Mouse (Mus musculus) liver, postnatal 0 days (tissue): ENCODE measurements around the gene Fmo4. TPM values are rescaled to one million over a fixed set of nuclear protein-coding genes. Genes with fewer than 3 reads are reported as not detected.
A peak's percentile ranks its signal among the peaks of the same experiment; 100 is the strongest.

ENCODE experiments used
- ATAC-seq: fragments of 200-750 bp; cut with Nextera tagmentation; 2 replicates; pipeline ENCODE4 v1.8.0; 2017; ENCODE audit warnings: mild to moderate bottlenecking, moderate library complexity
- DNase-seq: peaks from one replicate; pipeline ENCODE4 v3.0.0-alpha.2; 2016
- H3K27ac ChIP-seq: fragments of 300-500 bp; sonication (generic); 2 replicates; pipeline ENCODE4 v1.5.1; 2014; ENCODE audit warnings: antibody characterized with exemption, moderate library complexity, mild to moderate bottlenecking, low read depth
- H3K27me3 ChIP-seq: fragments of 300-500 bp; sonication (generic); 2 replicates; pipeline ENCODE4 v1.6.1; 2014; ENCODE audit warnings: low read length, control low read depth, mixed read lengths; ENCODE audit not compliant: insufficient read depth
- H3K36me3 ChIP-seq: fragments of 300-500 bp; sonication (generic); replicated peaks from 2 replicates; pipeline ENCODE4 v1.6.1; 2014; ENCODE audit warnings: mild to moderate bottlenecking, control low read depth, low read length, moderate library complexity, mixed read lengths; ENCODE audit not compliant: insufficient read depth
- H3K4me1 ChIP-seq: fragments of 300-500 bp; sonication (generic); 2 replicates; pipeline ENCODE4 v1.6.1; 2014; ENCODE audit warnings: antibody characterized with exemption, mild to moderate bottlenecking, control low read depth; ENCODE audit not compliant: insufficient read depth
- H3K4me2 ChIP-seq: fragments of 300-500 bp; sonication (generic); 2 replicates; pipeline ENCODE4 v1.6.1; 2014; ENCODE audit warnings: low read depth, mild to moderate bottlenecking, low read length, moderate library complexity, mixed read lengths
- H3K4me3 ChIP-seq: fragments of 300-500 bp; sonication (generic); 2 replicates; pipeline ENCODE4 v1.5.1; 2014; ENCODE audit warnings: low read depth, low read length
- H3K9ac ChIP-seq: fragments of 300-500 bp; sonication (generic); replicated peaks from 2 replicates; pipeline ENCODE4 v1.6.1; 2014; ENCODE audit warnings: mild to moderate bottlenecking, moderate library complexity
- H3K9me3 ChIP-seq: fragments of 300-500 bp; sonication (generic); 2 replicates; pipeline ENCODE4 v1.6.1; 2016; ENCODE audit warnings: mild to moderate bottlenecking, control low read depth, low read length, mixed read lengths
- CTCF ChIP-seq: sonication (generic); IDR thresholded peaks from 2 replicates; pipeline ENCODE4 v1.5.1; 2016; ENCODE audit warnings: antibody characterized with exemption, low read depth
- EP300 ChIP-seq: IDR thresholded peaks from 2 replicates; pipeline ENCODE4 v1.6.1; 2016; ENCODE audit warnings: antibody characterized with exemption, low read depth, mild to moderate bottlenecking
- WGBS: fragments of 180-500 bp; shearing (Covaris S2); extraction: QIAGEN DNeasy Blood & Tissue Kit; methylation state at CpG from one replicate; pipeline ENCODE4 v1.1.7; 2014; ENCODE audit not compliant: insufficient replicate concordance; 5-methylcytosine and 5-hydroxymethylcytosine counted together
- polyA plus RNA-seq: library from polyadenylated mRNA; unstranded; fragments of >200 nt; fragmentation: Nextera tagmentation; extraction: Ambion mirVana; gene quantifications from 2 replicates; pipeline ENCODE4 v1.2.1, GENCODE M21; 2015

Gene Fmo4
- polyA plus RNA-seq, 1 experiment from 2014 or later = 6.0 TPM

DNA sequence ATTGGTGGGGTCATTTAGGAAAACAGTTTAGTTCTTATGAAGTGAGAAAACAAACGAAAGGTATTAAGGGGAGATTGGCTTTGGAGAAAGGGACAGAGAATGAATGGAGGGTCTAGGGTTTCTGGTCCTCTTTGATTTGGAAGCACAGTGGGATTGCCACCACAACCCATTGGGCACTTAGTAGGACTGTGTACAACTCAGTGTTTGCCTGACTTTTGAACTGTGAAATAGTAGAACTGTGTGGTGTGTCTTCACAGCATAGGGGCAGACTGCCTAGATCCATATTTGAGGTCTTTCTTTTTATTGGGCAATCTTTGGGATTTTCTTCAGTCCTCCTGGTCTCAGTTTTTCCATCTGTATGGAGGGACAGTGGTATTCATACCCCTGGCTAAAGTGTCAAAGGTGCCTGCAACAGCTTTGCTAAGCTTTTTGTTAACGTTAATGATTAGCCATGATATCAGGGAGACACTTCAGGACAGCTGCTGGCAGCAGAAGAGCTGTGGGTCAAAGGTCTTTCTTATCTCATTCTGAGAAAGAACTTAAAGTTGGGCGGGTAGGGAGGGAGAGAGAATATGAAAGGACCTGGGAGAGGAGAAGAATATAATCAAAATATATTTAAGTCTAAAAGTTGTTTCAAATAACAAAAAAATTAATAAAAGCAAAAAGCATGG, 40.2 kb upstream of the Fmo4 start:
- ATAC-seq (peak; percentile 81), DNase-seq (no peak)
- Histone ChIP-seq H3K27ac (no peak overlapping the region), H3K4me3 (no peak overlapping the region), H3K27me3 (no peaks in the 10 kb centered on the region), H3K4me2 (no peak overlapping the region), H3K4me1 (peaks cover 14% of the 10 kb centered on the region), H3K36me3 (no peaks in the 10 kb centered on the region), H3K9ac (no peak overlapping the region), H3K9me3 (no peaks in the 10 kb centered on the region)
- 37% methylated on average over 3 of the region's 3 CpGs for WGBS
- TF ChIP-seq EP300 = no peak
- TF ChIP-seq CTCF = no peak

DNA sequence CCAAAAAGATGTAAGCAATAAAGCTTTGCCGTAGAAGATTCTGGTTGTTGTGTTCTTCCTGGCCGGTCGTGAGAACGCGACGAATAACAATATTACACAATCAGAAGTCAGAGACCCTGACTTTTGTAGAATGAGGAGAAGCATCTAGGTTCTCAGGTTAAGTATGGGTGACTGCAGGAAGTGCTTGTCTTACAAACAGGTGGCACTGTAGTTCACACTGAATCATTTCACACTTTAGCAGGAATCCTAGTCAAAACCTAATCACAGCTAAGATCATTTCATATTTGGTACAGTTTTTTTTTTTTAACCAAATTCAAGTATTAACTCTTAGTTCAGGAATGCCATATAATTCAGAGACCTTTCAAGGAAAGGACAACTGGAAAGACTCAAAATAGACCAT, 33.8 kb upstream of the Fmo4 start:
- H3K9ac ChIP-seq = no peak overlapping the region
- no peak overlapping the region for H3K4me2 ChIP-seq
- H3K4me1 ChIP-seq = no peaks in the 10 kb centered on the region
- H3K4me3 ChIP-seq = no peak overlapping the region
- WGBS = 87% methylated on average over 6 of the region's 6 CpGs
- H3K27me3 ChIP-seq = no peaks in the 10 kb centered on the region
- ATAC-seq = no peak
- no peaks in the 10 kb centered on the region for H3K9me3 ChIP-seq
- no peak for TF ChIP-seq CTCF
- no peak for DNase-seq
- no peaks in the 10 kb centered on the region for H3K36me3 ChIP-seq
- no peak overlapping the region for H3K27ac ChIP-seq

DNA sequence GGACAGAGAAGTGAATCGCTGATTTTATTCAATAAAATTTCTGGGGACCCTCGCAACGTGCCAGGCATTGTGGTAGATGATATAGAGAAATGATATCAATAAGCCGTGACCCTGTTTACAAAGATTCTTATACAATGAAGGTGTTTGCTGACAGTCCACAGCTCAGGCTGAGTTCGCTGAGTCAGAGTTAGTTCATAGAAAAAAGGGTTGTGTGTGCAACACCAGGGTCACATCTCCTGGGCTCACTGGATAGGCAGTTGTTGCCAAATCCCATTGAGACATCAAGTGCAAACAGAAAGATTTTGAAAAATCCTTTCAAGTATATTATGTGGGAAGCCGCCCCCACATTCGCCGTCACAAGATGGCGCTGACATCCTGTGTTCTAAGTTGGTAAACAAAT, 26.4 kb upstream of the Fmo4 start:
- Histone ChIP-seq H3K27me3 (no peaks in the 10 kb centered on the region), H3K4me1 (no peaks in the 10 kb centered on the region), H3K9me3 (no peaks in the 10 kb centered on the region), H3K27ac (no peak overlapping the region), H3K36me3 (peaks cover 7% of the 10 kb centered on the region; the same call in 1 of the 2 replicates), H3K4me2 (no peak overlapping the region), H3K4me3 (no peak overlapping the region), H3K9ac (no peak overlapping the region)
- 88% methylated on average over 9 of the region's 9 CpGs for WGBS
- DNase-seq = no peak
- ATAC-seq = peak; percentile 40; the same call in 1 of the 2 replicates
- no peak for TF ChIP-seq EP300
- TF ChIP-seq CTCF = no peak

DNA sequence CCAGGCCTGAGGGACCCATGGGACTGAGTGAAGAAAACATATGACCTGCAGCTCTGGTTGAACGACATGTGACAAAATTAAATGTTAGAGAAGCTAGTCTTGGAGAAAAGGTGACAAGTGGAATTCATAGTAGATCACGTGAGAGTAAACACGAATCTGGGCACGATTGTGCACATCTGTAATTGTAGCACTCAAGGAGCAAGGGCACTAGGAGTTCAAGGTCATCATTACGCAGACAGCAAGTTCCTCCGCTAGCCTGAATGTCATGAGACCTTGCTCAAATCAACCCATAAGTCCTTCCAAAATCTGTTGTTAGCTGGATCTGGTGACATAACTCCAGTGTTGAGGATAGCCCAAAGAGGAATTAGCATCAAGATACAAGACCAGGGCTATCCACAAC, 25.2 kb upstream of the Fmo4 start:
- no peak overlapping the region for H3K9ac ChIP-seq
- H3K36me3 ChIP-seq = peaks cover 7% of the 10 kb centered on the region; the same call in 1 of the 2 replicates
- no peaks in the 10 kb centered on the region for H3K4me1 ChIP-seq
- H3K27ac ChIP-seq = no peak overlapping the region
- DNase-seq (no peak), ATAC-seq (no peak)
- 81% methylated on average over 6 of the region's 6 CpGs for WGBS
- no peak overlapping the region for H3K4me2 ChIP-seq
- H3K27me3 ChIP-seq = no peaks in the 10 kb centered on the region
- no peaks in the 10 kb centered on the region for H3K9me3 ChIP-seq
- TF ChIP-seq EP300 (no peak), CTCF (no peak)
- H3K4me3 ChIP-seq = no peak overlapping the region

DNA sequence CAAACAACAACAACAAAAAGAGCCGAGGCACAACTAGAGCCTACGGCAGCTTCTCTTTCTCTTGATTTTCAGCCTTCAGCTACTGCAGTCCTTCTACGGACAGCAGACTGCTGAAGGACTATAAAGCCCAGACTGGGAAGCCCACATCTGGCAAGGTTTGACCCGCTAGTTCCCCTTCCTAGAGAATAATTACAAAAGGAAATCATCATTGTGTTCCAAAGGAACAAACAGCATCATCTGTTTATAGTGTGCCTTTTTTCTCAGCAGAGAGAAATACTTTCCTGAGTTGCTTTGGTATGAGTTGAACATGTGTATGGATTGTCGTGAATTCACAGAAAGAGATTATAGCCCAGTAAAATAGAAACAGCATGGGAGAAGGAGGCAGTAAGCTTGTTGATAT, 20.6 kb upstream of the Fmo4 start:
- H3K4me3 ChIP-seq = no peak overlapping the region
- WGBS = 74% methylated on average over 5 of the region's 5 CpGs
- TF ChIP-seq EP300 (no peak), CTCF (no peak)
- no peak overlapping the region for H3K4me2 ChIP-seq
- H3K27me3 ChIP-seq = no peaks in the 10 kb centered on the region
- H3K36me3 ChIP-seq = peaks cover 12% of the 10 kb centered on the region; the same call in 1 of the 2 replicates
- no peaks in the 10 kb centered on the region for H3K9me3 ChIP-seq
- no peak overlapping the region for H3K27ac ChIP-seq
- no peak for DNase-seq
- no peak overlapping the region for H3K9ac ChIP-seq
- H3K4me1 ChIP-seq = no peaks in the 10 kb centered on the region
- ATAC-seq = no peak

DNA sequence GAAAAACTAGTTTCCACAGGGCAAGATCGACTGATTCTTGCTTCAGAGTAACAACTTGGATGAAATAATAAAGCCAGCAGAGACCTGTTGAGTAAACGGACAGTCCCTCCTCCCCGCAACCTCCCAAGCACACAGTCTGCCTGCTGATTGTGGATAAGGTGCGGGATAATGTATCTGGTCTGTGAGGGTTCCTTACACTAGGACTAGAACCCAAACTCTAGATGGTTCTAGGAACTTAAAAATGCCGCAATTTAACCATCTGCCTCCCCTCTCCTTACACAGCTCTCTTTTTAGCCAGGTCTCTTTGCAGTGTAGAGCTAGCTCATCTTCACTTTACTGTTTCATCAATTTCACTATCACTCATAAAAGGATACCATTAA, 18.8 kb upstream of the Fmo4 start:
- DNase-seq (no peak), ATAC-seq (no peak)
- Histone ChIP-seq H3K4me3 (no peak overlapping the region), H3K27me3 (no peaks in the 10 kb centered on the region), H3K4me2 (no peak overlapping the region), H3K9me3 (no peaks in the 10 kb centered on the region), H3K9ac (no peak overlapping the region), H3K36me3 (peaks cover 8% of the 10 kb centered on the region; the same call in 1 of the 2 replicates), H3K27ac (no peak overlapping the region), H3K4me1 (no peaks in the 10 kb centered on the region)
- 63% methylated on average over 5 of the region's 5 CpGs for WGBS
- TF ChIP-seq EP300 (no peak), CTCF (no peak)
